Mouse (Mus musculus) B cell, adult 2 months (primary cell): ENCODE measurements around the gene Upf3b.

Experiments
- DNase-seq, 2 experiments: peaks; one replicate each; pipeline ENCODE4 v3.0.0; 2022

Gene Upf3b

DNA sequence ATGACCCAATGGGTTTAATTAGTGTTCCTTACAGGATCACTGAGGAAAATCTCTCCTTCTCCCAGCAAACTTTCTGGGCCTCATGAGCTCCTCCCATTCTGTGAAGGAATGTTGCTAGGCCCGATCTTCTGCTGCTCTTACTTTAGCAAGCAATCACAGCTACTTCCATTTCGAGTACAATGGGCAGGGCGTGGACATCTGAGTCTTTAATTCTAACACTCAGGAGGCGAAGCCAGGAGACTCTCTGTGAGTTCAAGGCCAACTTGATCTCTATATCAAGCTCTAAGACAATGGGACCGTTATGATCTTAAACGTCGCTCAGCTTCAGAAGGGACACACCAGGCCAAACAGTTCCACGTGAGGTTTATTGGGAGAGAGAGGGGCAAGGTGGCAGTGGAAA lies 33.5 kb downstream of the Upf3b start:
- DNase-seq: no peak

GRCm38 (mm10) chrX:37074262-37074892 lies 35.7 kb downstream of the Upf3b start:
- DNase-seq: peak; percentile 77 to 79

DNA sequence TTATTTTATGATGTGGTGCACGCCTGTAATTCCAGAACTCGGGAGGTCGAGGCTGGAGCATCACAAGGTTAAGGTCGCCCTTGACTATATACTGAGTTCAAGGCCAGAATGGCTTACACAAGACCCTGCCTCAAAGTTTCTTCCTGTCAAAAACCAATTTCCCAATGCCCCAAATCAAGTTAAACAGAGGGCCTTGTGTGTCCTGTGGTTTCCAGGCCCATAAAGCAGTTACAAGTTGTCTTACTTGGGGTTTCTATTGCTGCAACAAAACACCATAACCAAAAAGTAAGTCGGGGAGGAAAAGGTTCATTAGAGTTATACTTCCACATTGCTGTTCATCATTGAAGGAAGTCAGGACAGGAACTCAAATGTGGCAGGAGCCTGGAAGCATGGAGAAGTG lies 41.4 kb downstream of the Upf3b start:
- DNase-seq: no peak

DNA sequence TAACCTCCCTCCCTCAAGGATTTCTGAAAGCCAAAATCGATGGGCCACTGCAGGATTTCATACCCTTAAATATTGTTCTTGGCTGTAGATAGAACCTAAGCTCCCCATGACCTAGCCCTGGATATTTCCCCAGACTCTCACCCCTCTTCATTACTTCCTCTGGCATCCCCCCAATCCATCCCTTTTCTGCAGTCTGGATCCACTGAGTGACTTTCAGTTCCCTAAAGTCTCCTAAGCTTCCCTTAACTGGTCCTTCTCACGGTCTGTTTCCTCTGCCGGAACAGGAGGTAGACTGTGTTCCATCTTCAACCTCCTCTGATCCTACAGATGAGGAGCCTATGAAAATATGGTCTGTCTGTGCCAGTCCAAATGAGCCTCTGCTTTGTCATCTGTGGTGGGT lies 42.8 kb downstream of the Upf3b start:
- no peak for DNase-seq

DNA sequence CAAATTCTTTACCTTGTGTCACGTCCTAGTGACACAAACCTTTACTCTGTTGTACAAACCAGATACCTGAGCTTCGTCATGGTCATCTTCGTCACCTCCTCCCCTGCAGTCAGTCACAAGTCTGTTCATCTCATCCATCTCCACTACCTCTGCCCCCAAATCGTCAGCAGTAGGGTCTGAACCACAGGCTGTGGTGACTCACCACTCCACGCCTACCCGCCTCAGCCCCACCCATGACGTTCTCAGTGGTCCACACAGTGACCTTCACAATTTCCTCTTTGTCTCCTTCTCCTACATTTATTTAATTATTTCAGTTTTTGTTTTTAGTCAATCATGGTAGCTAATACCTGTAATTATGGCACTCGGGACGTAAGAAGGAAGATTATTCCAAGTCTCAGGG lies 46.2 kb downstream of the Upf3b start:
- DNase-seq: no peak

DNA sequence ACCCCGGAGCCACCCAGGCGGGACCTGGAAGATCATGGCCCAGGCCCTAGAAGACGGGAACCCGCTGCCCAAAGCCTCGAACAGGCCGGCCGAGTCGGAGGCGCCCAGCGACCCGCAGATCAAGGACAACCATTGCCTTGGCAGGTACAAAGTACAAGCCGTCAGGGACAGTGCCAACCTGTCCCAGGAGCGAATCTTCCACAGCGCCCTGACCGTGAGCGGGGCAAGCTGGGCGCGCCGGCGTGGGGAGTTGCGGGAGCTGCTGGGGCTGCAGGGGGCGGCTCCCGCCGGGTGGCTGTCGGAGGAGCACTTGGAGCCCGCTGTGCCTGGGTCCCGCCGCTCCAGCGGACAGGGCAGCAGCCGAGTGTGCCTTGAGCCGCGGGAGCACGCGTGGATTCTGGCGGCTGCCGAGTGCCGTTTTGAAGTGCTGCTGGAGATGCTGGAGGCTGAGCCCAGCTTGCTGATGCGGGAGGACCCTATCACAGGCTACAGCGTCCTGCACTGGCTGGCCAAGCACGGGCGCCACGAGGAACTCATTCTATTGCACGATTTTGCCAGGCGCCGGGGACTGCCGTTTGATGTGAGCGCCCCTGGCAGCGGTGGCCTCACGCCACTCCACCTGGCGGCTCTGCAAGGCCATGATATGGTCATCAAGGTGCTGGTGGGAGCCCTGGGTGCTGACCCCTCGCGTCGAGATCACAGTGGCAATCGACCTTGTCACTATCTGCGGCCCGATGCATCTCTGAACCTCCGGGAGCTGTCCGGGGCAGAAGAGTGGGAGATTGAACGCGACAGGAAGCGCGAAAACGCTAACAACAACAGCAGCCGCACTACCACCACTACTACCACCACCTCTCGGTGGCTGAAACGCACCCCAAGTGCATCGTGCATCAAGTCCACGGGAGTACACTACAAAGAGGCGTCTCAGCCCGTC lies 61.0 kb downstream of the Upf3b start:
- peak; percentile 13 to 25 for DNase-seq

GRCm38 (mm10) chrX:37048066-37048889 lies 61.8 kb downstream of the Upf3b start, which contains the start of gene Sowahd:
Gene Sowahd (plus strand): TSS chrX:37048845.
- peak in 1 of 2 experiments; percentile 4 for DNase-seq

- DNase-seq: peak; percentile 75 to 76
Measured at GRCm38 (mm10) chrX:37042726-37043125, 67.4 kb downstream of the Upf3b start.
